8 mouse cellular contexts compared by ENCODE assay signal in genomic region chr19:5474281-5475068, GRCm38 (mm10). TPM values are rescaled to one million over a fixed set of nuclear protein-coding genes. Genes with fewer than 3 reads are reported as not detected.
DNase-seq lines count a peak whose midpoint lies in the region; ATAC-seq and TF ChIP-seq lines count a peak whose summit lies in the region.

No protein-coding gene starts in this region.

- peak overlapping the region; percentile 95 for H3K4me2 ChIP-seq in hindbrain, embryonic 13.5 days
- peak overlapping the region; percentile 79 for H3K4me2 ChIP-seq in liver, embryonic 15.5 days

- no peak for TF ChIP-seq POLR2A in kidney, adult 2 months (IDR thresholded peaks at IDR 0.05; ENCODE audit: low read depth, low read length)
- TF ChIP-seq POLR2A in small intestine, adult 2 months (IDR thresholded peaks at IDR 0.05; ENCODE audit: low read depth, low read length): no peak

- no peaks in the 10 kb centered on the region for H3K36me3 ChIP-seq in kidney, adult 2 months (ENCODE audit: control insufficient read depth, insufficient read depth, low read length)
- peaks cover 25% of the 10 kb centered on the region for H3K36me3 ChIP-seq in forebrain, embryonic 10.5 days (replicated peaks)
- peaks cover 19% of the 10 kb centered on the region for H3K36me3 ChIP-seq in hindbrain, embryonic 13.5 days
- H3K36me3 ChIP-seq in liver, embryonic 15.5 days (replicated peaks): no peaks in the 10 kb centered on the region
- H3K36me3 ChIP-seq in small intestine, adult 2 months (ENCODE audit: control insufficient read depth, insufficient read depth, low read length): no peaks in the 10 kb centered on the region

- WGBS in kidney, adult 2 months: 3% methylated on average over 68 of the region's 68 CpGs
- whole genome bisulfite sequencing in forebrain, embryonic 10.5 days: 1% methylated on average over 51 of the region's 68 CpGs
- WGBS in hindbrain, embryonic 13.5 days: under 1% methylated on average over 46 of the region's 68 CpGs
- WGBS in liver, embryonic 15.5 days (ENCODE audit: insufficient replicate concordance): 2% methylated on average over 59 of the region's 68 CpGs
- WGBS in small intestine, adult 2 months: 3% methylated on average over 67 of the region's 68 CpGs

- H3K27ac ChIP-seq in kidney, adult 2 months (ENCODE audit: insufficient read depth, low read depth, low read length): peak overlapping the region; percentile 36; the same call in 1 of the 2 replicates
- H3K27ac ChIP-seq in forebrain, embryonic 10.5 days: peak overlapping the region; percentile 90
- peak overlapping the region; percentile 69 for H3K27ac ChIP-seq in hindbrain, embryonic 13.5 days
- 0 out of 2 replicates have a peak overlapping the region, but pooled peaks have one; percentile 24 for H3K27ac ChIP-seq in liver, embryonic 15.5 days (replicated peaks)
- H3K27ac ChIP-seq in small intestine, adult 2 months (ENCODE audit: insufficient read depth, low read depth, low read length): no peak overlapping the region

- peak; percentile 60 for ATAC-seq in hindbrain, embryonic 13.5 days (ENCODE audit: low FRiP score)
- 0 out of 2 replicates have a peak, but pooled peaks have one; percentile 8 for ATAC-seq in liver, embryonic 15.5 days (ENCODE audit: insufficient read depth)

- H3K4me1 ChIP-seq in kidney, adult 2 months (ENCODE audit: control insufficient read depth, insufficient read depth, low read length): no peaks in the 10 kb centered on the region
- H3K4me1 ChIP-seq in forebrain, embryonic 10.5 days: peaks cover 28% of the 10 kb centered on the region
- H3K4me1 ChIP-seq in hindbrain, embryonic 13.5 days (replicated peaks): peaks cover 28% of the 10 kb centered on the region
- H3K4me1 ChIP-seq in liver, embryonic 15.5 days (replicated peaks): peaks cover 23% of the 10 kb centered on the region
- peaks cover 5% of the 10 kb centered on the region; the same call in 1 of the 2 replicates for H3K4me1 ChIP-seq in small intestine, adult 2 months (ENCODE audit: control insufficient read depth, insufficient read depth, insufficient read length, low read length)

- no peak for TF ChIP-seq CTCF in kidney, adult 2 months (conservative IDR thresholded peaks at IDR 0.05; ENCODE audit: insufficient read depth, insufficient read length, low read depth, low read length)
- TF ChIP-seq CTCF in small intestine, adult 2 months (IDR thresholded peaks at IDR 0.05; ENCODE audit: extremely low read depth, insufficient read length, insufficient replicate concordance, low read depth, low read length): no peak

- DNase-seq in kidney, adult 2 months: peak; percentile 48
- DNase-seq in kidney, adult 9 months: no peak
- peak; percentile 49 for DNase-seq in ZHBTc4 (ENCODE audit: low read depth, low spot score)
- peak; percentile 49 for DNase-seq in forebrain, embryonic 10.5 days (ENCODE audit: extremely low spot score, low spot score)
- no peak for DNase-seq in thymus, postnatal 14 days

- H3K4me3 ChIP-seq in kidney, adult 2 months (ENCODE audit: insufficient read depth, low read depth, low read length): peak overlapping the region; percentile 46
- peak overlapping the region; percentile 72 for H3K4me3 ChIP-seq in forebrain, embryonic 10.5 days
- peak overlapping the region; percentile 58 for H3K4me3 ChIP-seq in hindbrain, embryonic 13.5 days
- peak overlapping the region; percentile 53 for H3K4me3 ChIP-seq in liver, embryonic 15.5 days (replicated peaks)
- peak overlapping the region; percentile 50 for H3K4me3 ChIP-seq in small intestine, adult 2 months (ENCODE audit: low read depth, low read length)

- H3K27me3 ChIP-seq in kidney, adult 2 months (replicated peaks; ENCODE audit: control insufficient read depth, insufficient read depth, low read length): no peaks in the 10 kb centered on the region
- H3K27me3 ChIP-seq in forebrain, embryonic 10.5 days (ENCODE audit: poor library complexity, severe bottlenecking): peaks cover 17% of the 10 kb centered on the region
- H3K27me3 ChIP-seq in hindbrain, embryonic 13.5 days: no peaks in the 10 kb centered on the region
- peaks cover 55% of the 10 kb centered on the region for H3K27me3 ChIP-seq in liver, embryonic 15.5 days
- H3K27me3 ChIP-seq in small intestine, adult 2 months (ENCODE audit: control insufficient read depth, insufficient read depth, low read length): no peaks in the 10 kb centered on the region

- no peaks in the 10 kb centered on the region for H3K9me3 ChIP-seq in forebrain, embryonic 10.5 days
- H3K9me3 ChIP-seq in hindbrain, embryonic 13.5 days: no peaks in the 10 kb centered on the region
- H3K9me3 ChIP-seq in liver, embryonic 15.5 days (replicated peaks): no peaks in the 10 kb centered on the region

- H3K9ac ChIP-seq in hindbrain, embryonic 13.5 days: peak overlapping the region; percentile 86
- peak overlapping the region; percentile 37; the same call in 1 of the 2 replicates for H3K9ac ChIP-seq in liver, embryonic 15.5 days

RNA-seq across cellular contexts. Expression of gene Efemp2, which starts 0.7 kb away (rescaled TPM):
- polyA plus RNA-seq in kidney, adult 2 months (2012; rRNA removed): 43.6 and 50.8 TPM in 2 replicates
- polyA plus RNA-seq in forebrain, embryonic 10.5 days (2016; fragmentation: Nextera tagmentation; extraction: Ambion mirVana): 46.9 and 50.9 TPM in 2 replicates
- 45.6 and 48.7 TPM in 2 replicates for polyA plus RNA-seq in hindbrain, embryonic 13.5 days (2015; fragmentation: Nextera tagmentation; extraction: Ambion mirVana)
- 16.0 and 17.5 TPM in 2 replicates for polyA plus RNA-seq in liver, embryonic 15.5 days (2015; fragmentation: Nextera tagmentation; extraction: Ambion mirVana)
- polyA plus RNA-seq in small intestine, adult 2 months (2012; rRNA removed): 22.4 and 26.5 TPM in 2 replicates

RNA-seq across cellular contexts. Expression of gene Ctsw, which starts 6.2 kb away (rescaled TPM):
- 1.1 and 4.7 TPM in 2 replicates for polyA plus RNA-seq in kidney, adult 2 months (2012; rRNA removed)
- polyA plus RNA-seq in forebrain, embryonic 10.5 days (2016; fragmentation: Nextera tagmentation; extraction: Ambion mirVana): 1.1 and 1.4 TPM in 2 replicates
- polyA plus RNA-seq in hindbrain, embryonic 13.5 days (2015; fragmentation: Nextera tagmentation; extraction: Ambion mirVana): 5.0 and 5.8 TPM in 2 replicates
- 0.53 and 0.54 TPM in 2 replicates for polyA plus RNA-seq in liver, embryonic 15.5 days (2015; fragmentation: Nextera tagmentation; extraction: Ambion mirVana)
- 8.2 and 10.2 TPM in 2 replicates for polyA plus RNA-seq in small intestine, adult 2 months (2012; rRNA removed)

RNA-seq across cellular contexts. Expression of gene Mus81, which starts 13.7 kb away (rescaled TPM):
- 29.8 and 35.1 TPM in 2 replicates for polyA plus RNA-seq in kidney, adult 2 months (2012; rRNA removed)
- polyA plus RNA-seq in forebrain, embryonic 10.5 days (2016; fragmentation: Nextera tagmentation; extraction: Ambion mirVana): 40.9 and 42.9 TPM in 2 replicates
- 42.6 and 49.7 TPM in 2 replicates for polyA plus RNA-seq in hindbrain, embryonic 13.5 days (2015; fragmentation: Nextera tagmentation; extraction: Ambion mirVana)
- 14.0 and 16.4 TPM in 2 replicates for polyA plus RNA-seq in liver, embryonic 15.5 days (2015; fragmentation: Nextera tagmentation; extraction: Ambion mirVana)
- polyA plus RNA-seq in small intestine, adult 2 months (2012; rRNA removed): 19.9 and 29.1 TPM in 2 replicates

RNA-seq across cellular contexts. Expression of gene Fibp, which starts 14.1 kb away (rescaled TPM):
- polyA plus RNA-seq in kidney, adult 2 months (2012; rRNA removed): 99.5 and 117 TPM in 2 replicates
- polyA plus RNA-seq in forebrain, embryonic 10.5 days (2016; fragmentation: Nextera tagmentation; extraction: Ambion mirVana): 93.1 TPM in 2 replicates
- polyA plus RNA-seq in hindbrain, embryonic 13.5 days (2015; fragmentation: Nextera tagmentation; extraction: Ambion mirVana): 169 and 179 TPM in 2 replicates
- 25.3 and 28.6 TPM in 2 replicates for polyA plus RNA-seq in liver, embryonic 15.5 days (2015; fragmentation: Nextera tagmentation; extraction: Ambion mirVana)
- polyA plus RNA-seq in small intestine, adult 2 months (2012; rRNA removed): 72.5 and 143 TPM in 2 replicates

RNA-seq across cellular contexts. Expression of gene Cfl1, which starts 15.8 kb away (rescaled TPM):
- polyA plus RNA-seq in kidney, adult 2 months (2012; rRNA removed): 395 and 413 TPM in 2 replicates
- polyA plus RNA-seq in forebrain, embryonic 10.5 days (2016; fragmentation: Nextera tagmentation; extraction: Ambion mirVana): 2,991 and 3,010 TPM in 2 replicates
- 3,676 and 3,692 TPM in 2 replicates for polyA plus RNA-seq in hindbrain, embryonic 13.5 days (2015; fragmentation: Nextera tagmentation; extraction: Ambion mirVana)
- 992 and 1,073 TPM in 2 replicates for polyA plus RNA-seq in liver, embryonic 15.5 days (2015; fragmentation: Nextera tagmentation; extraction: Ambion mirVana)
- polyA plus RNA-seq in small intestine, adult 2 months (2012; rRNA removed): 320 and 703 TPM in 2 replicates

Comparison
In these comparisons a context has a peak if more than half of its experiments do, and no peak if none do; other contexts are left out.
1. DNase-seq: peak in kidney, adult 2 months (single experiment), ZHBTc4 (single experiment) and forebrain, embryonic 10.5 days (single experiment); none in kidney, adult 9 months (single experiment) and thymus, postnatal 14 days (single experiment).
2. Peak in every context shown above with its lines, with median percentiles within 50 percentile points of each other: H3K4me3 ChIP-seq.